Mouse (Mus musculus): ENCODE measurements around the gene Tsc2.
"Not testable (repeated sequence)": the region's sequence is repeated elsewhere in the genome, so short reads cannot be mapped to it uniquely, and the experiment has no call there.

The Tsc2 gene

DNA sequence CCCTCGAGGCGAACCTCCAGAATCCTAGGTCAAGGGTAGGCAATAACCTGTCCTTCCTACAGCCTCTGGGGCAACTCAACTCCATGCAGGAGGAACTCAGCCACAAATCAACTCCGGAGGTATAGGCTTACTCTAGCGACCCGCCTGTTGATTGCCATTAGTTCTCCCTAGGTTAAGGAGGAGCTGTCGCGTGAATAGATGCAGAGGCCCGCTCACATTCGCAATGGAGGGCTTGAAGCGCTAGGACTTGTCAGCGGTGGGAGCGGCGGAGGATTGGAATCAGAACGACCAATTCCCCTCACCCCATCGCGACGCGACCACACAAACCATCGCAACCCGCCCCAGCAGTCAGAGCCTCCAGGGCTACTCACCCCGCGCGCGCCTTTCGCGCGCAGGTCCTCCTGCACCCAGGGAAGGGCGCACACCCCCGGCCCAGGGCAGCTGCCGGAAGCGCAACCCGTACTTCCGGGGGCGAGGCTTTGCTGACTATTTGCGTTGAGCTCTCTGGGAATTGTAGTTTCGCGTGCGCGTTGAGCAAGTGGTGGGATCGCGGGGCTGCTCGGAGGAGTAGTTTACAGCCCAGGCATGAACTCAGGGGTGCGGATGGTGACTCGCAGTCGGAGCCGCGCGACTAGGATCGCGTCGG is at the start of gene Tsc2, which contains the start of gene Nthl1:
Tsc2 (minus strand) TSS at position 464 of the 646 bp plus-strand sequence.
Nthl1 (plus strand) TSS at position 514 of the 646 bp plus-strand sequence.
- DNase-seq, result peak; percentile 87

DNA sequence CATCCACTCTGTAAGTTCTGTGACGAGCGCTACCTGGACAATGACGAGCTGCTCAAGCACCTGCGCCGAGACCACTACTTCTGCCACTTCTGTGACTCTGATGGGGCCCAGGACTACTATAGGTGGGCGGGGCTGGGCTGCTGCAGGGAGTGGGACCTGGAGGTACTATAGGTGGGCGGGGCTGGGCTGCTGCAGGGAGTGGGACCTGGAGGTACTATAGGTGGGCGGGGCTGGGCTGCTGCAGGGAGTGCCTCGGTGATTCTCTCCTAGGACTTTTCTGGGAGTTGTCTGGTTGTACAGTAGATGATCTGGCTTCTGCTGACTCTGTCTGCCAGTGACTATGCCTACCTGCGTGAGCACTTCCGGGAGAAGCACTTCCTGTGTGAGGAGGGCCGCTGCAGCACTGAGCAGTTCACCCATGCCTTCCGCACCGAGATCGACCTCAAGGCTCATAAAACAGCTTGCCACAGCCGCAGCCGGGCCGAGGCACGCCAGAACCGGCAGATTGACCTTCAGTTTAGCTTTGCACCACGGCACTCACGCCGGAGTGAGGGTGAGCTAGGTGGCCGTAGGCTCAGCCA is 45.2 kb upstream of the Tsc2 start:
- DNase-seq, result no peak

DNA sequence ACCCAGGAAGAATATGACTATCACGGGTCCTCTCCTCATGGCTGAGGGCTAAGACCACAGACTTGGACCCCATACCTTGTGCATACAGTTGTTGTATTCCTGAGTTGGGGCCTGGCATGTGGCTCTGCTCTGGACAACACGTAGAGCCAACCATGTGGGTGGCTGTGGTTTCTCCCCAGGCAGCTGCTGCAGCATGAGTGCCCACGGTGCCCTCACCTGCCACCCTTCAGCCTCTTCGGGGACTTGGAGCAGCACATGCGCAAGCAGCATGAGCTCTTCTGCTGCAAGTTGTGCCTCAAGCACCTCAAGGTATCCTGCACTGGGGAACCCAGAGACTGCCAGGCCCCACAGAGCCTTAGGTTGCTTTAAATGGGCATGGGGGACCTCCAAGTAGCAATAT is 44.4 kb upstream of the Tsc2 start:
- DNase-seq, result no peak

DNA sequence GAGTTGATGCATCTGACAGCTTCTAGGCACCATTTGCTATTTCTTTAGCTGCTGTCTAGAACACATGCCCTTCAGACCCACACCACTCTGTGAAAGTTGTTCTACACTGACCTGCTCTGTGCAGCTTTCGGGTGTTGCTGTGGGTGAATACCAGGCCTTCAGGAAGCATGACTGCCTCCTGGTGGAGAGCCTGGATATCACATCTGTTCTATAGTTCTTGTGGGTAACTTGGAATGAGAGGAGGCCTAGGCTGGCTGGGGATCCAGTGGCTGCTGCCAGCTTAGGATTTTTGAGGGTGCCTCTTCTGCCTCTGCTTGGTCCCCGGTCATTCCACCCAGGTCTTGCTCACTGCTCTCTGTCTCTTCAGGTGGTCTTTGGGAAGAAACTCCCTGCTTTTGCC is 43.8 kb upstream of the Tsc2 start:
- DNase-seq, result no peak

DNA sequence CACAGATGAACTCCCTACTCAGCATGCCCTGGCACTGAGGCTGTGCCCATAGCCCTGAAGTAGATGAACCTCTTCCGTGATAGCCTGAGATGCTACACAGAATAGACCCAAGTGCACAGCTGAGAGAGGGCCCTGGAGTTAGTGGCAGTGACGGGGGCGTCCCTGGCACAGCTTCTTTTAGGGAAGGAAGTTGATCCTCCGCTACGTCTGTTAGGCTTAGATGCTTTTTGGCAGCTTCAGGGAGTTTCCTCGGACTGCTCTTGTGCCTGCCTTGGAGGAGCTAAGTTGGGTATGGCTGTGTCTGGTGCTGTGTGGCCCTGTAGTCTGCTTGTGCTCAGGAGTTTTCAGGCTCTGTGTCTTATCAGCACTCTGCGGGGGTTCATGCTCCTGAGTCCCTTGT is 41.8 kb upstream of the Tsc2 start:
- peak; percentile 65 for DNase-seq

DNA sequence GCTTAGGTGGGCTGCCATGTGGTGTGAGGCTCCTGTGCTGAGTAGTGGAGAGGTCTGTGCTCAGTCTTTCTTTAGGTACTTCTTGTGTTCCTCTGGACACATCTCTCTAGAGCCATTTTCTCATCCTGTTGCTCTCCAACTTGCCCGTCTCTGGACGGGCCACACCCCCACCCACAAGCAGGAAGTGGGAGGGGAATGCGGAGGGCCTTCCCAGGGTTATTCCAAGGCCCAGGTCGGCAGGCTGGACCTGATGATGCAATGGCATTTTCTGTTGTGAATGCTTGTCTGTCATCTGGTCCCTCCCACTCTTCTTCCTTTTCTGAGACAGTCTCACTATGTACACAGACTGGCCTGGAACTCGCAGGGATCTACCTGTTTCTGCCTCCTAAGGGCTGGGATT is 39.7 kb upstream of the Tsc2 start:
- DNase-seq, result no peak

DNA sequence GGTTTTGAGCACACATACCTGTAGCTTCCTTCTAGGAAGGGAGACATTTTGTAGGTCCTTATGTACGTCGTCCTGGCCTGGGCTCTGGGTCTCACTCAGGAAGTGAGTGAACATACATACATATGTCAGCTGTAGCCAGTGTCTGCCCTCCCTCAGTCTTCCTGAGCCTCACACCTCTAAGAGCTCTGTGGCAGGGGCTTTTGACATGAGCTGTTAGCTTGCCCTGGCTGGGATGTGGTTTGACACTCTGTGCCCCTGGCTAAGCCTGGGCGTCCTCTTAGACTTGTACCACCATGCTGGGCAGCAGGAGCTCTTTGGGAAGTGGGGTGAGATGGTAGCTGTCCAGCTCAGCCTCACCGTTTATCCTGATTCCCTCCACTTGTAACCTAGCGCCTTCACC is 38.9 kb upstream of the Tsc2 start:
- DNase-seq, result no peak

DNA sequence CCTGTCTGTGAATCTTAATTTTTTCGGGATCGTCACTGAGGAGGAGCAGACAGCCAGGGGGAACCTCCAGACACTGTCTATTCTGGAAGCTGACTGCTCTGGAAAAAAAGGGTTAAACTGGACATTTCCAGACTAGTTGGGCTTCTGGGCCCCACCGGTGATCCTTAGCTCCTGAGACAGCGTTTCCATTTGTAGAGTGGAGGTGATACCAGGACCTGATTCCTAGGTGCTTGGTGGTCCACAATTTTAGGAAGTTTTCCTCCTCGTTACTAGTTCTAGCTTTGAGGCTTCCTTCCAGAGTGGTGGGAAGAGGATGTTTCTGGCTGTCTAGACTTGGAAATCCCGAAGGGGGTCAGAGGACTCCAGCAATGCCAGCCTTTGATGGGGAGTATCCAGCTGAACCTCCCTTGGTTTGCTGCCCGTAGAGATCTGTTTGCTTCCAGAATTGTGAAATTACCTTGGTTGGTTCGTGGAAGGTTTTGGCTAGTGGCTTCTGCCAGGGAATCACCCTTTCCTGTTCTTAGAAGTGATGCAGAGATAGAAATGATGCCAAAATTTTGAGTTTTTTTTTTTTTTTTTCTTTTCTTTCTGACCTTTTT is 37.9 kb upstream of the Tsc2 start:
- DNase-seq, result no peak

DNA sequence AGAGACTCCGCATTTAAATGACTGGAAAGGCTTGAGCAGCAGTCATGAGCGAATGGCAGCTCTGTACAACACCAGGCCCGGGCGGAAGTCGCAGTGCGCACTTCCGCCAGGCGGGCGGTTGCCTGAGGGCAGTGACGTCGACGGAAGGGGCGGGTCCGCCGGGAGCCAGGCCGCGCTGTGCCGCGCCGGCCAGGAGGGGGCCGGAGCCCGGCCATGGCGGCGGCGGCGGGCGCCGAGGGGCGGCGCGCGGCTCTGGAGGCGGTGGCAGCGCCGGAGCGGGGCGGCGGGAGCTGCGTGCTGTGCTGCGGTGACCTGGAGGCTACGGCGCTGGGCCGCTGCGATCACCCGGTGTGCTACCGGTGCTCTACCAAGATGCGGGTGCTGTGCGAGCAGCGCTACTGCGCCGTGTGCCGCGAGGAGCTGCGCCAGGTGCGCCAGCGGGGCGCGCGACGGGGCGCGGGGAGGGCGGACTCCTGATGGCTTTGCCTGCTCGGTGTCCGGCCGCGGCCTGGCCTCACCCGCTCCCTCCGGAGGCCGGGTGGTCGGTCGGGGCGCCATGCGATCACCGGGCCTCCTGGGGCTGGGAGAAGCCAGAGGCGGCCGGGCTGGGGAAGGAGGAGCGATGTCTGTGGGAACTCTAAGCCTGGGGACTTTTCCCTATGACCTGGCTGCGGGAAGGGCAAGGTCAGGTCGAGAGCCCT is 37.3 kb upstream of the Tsc2 start, which contains the start of gene Zfp598:
Zfp598 (plus strand) TSS at position 143 of the 701 bp plus-strand sequence.
- DNase-seq, result peak; percentile 95

DNA sequence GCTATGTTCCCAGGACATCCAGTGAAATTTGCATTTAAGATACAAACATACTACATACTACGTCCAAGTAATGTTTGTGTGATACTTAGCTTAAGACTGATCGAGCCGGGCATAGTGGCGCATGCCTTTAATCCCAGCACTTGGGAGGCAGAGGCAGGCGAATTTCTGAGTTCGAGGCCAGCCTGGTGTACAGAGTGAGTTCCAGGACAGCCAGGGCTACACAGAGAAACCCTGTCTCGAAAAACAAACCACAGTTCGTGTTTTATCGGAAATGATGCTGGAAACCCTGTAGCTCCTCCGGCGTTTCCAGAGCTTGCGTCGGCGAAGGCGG is 36.7 kb upstream of the Tsc2 start:
- not testable (repeated sequence) for DNase-seq

DNA sequence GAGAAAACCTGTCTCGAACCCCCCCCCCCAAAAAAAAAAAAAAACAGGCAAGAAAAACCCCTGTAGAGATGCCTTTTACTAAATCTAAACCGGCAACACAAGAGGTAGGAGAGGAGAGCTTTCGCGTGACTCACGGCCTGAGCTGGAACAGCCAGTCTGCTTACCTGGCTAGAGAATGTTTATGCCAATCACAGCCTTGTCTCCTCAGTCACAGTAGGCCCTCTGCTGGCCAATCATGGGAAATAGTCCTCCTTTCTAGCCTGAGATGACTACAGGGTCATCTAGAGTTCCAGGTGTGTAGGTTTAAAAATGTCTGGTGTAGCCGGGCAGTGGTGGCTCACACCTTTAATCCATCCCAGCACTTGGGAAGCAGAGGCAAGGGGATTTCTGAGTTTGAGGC is 35.0 kb upstream of the Tsc2 start:
- DNase-seq, result no peak

DNA sequence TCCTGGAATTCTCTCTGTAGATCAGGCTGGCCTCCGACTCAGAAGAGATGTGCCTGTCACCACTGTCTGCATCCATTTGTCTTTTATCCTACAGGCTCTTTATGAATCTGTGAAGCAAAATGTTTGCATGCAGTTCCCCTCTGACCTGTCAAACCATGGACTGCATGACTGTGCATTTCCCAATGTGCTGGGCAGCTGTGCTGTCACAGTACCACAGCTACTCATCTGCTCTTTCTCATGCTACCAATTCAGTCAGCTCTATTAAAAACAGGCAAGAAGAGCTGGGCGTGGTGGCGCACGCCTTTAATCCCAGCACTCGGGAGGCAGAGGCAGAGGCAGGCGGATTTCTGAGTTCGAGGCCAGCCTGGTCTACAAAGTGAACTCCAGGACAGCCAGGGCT is 34.6 kb upstream of the Tsc2 start:
- not testable (repeated sequence) for DNase-seq

DNA sequence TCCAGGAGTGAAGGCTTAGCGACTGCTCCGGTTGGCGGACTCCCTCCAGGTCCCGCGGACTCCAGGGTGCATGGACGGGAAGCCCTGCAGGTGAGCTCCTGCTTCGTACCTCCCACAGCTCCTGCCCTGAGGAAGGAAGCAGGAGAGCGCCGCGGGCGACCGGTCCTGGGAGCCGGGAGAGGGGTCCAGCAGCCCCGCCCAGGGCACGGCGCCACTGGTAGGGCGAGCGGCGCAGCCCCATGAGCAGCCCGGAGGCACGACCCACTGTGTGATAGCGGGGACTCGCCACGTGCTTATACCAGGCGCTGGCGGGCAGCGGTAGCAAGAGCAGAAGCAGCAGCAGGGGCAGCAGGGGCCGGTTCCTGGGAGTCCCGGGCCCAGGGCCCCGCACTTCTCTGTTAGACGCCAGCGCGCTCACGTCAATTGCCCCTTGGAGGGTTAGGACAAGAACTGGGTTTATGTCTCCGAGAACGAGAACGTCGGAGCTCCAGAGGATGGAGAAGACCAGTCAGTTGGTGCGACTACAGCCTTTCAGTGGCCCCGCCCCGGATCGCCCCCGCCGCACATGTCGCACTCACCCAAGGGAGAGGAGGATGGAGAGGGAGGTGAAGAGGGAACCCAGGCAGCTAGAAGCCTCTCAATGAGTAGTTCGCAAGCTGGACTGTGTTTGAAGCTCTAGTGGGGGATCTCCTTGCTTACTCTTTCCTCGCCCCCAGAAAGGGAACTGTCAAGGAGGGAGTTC is 25.8 kb upstream of the Tsc2 start, which contains the start of gene Npw:
Npw (minus strand) TSS at position 441 of the 742 bp plus-strand sequence.
- no peak for DNase-seq

DNA sequence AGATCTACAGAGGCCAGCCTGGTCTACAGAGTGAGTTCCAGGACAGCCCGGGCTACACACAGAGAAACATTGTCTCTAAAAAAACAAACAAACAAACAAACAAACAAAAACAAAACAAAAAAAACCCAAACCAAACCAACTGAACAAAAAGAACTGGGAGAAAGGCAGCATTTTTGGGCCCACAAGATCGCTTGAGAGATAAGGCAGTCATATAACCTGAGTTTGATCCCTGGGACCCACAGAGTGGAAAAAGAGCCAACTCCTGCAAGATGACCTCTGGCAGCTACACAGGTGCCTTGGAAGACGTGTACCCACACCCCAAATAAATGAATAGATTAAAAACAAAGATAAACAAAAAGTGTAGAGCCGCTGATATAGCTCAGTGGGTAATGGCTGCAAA is 22.5 kb upstream of the Tsc2 start:
- DNase-seq, result no peak

DNA sequence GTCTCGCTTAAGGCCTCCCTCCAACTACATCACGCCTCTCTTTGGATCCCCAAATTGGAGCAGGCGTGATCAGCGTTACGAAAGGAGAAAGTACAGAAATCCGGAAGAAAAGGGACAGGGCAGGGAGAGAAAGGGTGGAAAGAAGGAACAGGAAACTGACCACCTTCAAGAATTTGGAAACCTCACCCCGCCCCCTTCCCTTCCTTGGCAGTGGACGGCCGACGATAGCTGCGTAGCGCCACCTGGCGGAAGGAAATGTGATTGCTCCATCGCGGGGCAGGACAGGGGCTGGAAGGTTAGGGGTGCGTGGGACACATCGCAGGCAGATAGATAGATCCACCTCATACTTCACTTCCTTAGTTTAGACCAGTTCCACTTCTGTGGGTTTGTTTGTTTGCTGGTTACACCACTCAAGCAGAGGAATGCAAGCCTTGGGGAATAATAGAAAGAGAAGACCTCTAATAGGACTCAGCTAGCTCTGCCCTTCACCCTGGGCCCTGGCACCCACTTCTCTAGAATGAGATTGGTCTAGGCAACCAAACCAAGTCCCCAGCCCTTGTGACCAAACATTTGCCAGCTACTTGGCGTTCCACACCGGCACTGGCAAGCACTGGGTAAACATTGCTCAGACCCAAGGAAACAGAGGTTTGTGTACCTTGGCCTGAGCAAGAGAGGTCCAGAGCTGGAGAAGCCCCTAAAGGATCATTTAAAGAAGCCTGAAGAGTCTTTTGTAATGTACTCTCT is 21.7 kb upstream of the Tsc2 start:
- DNase-seq, result peak; percentile 50

DNA sequence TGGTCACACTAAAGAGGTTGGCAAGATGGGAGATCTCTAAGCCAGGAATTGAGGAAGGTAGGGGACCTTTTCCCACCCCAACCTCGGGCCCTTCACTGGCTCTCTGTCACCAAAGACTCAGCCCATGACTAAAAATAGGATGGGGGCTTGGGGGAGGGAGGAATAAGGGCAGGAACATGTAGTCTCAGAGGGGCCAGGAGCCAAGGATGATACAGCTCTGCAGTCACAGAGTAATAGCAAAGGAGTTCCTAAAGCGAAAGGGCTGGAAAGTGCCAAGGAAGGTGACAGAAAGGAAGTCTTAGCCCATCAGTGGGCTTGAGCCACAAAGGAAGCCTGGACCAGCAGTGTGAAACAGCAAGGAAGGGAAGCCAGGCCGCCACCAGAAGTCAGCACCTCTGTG is 19.4 kb upstream of the Tsc2 start:
- no peak for DNase-seq

DNA sequence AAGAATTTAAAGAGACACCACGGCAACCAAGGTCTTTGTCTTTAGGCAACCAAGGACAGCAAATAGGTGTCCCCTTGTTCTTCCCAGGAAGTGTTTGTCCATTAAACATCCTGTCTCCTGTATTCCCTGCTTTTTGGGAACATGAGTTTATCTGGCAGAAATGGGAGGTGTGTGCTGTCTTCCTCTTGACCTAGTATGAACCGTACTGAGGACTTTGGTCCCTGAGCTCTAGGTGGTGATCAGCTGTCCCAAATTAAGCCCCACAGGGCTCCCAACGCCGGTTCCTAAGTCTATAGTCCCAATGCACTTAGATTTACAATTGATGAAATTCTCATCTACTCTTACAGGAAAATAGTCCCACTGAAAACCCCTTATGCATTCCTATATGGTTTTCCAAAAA is 18.3 kb upstream of the Tsc2 start:
- no peak for DNase-seq

DNA sequence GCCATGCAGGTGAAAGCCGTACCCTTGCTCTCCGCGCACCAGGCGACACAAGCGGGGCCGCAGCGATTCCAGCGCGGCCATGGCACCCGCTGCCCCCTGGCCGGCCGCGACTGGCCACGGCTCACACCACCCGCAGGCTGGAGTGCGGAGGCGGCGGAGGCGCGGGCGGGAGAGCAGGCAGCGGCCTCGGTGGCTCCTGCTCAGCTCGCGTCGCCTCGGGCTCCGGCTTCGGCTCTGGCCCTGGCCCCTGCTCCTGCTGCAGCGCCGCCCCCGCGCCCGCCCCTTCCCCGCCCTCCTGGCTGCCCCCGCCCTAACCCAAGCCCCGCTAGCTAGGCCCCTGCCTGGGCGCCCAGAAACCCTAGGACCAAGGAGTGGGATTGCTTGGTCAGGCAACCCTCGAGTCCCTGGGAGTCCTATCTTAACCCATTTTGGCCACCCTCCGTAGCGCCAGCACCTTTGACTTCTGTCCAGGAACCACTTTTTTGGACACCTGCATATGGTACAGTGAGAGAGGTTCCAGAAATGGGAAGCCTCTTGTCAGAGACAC is 17.7 kb upstream of the Tsc2 start, which contains the start of gene Slc9a3r2:
Slc9a3r2 (minus strand) TSS at position 258 of the 547 bp plus-strand sequence.
- DNase-seq, result peak; percentile 50

DNA sequence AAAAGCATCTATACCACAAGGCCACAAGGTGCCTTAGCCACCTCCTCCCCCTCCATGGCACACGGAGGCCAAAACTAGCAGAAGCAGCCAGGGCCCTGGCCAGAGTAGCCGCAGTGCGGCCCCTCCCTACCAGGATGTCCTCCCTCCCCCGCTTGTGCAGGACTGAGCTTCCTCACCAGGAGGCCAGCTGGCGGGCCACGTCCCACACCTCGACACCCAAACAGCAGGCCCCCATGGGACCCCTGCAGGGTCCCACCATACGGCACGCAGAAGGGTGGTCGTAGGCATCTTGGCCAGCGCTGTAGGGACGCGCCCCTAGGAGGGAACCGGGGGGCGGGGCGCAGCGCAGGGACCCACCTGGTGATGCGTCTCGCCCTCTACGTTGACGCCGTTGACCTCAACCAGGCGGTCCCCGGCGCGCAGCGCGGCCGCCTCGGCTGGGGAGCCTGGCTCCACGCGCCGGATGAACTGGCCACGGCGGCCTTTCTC is 17.2 kb upstream of the Tsc2 start:
- DNase-seq, result no peak

DNA sequence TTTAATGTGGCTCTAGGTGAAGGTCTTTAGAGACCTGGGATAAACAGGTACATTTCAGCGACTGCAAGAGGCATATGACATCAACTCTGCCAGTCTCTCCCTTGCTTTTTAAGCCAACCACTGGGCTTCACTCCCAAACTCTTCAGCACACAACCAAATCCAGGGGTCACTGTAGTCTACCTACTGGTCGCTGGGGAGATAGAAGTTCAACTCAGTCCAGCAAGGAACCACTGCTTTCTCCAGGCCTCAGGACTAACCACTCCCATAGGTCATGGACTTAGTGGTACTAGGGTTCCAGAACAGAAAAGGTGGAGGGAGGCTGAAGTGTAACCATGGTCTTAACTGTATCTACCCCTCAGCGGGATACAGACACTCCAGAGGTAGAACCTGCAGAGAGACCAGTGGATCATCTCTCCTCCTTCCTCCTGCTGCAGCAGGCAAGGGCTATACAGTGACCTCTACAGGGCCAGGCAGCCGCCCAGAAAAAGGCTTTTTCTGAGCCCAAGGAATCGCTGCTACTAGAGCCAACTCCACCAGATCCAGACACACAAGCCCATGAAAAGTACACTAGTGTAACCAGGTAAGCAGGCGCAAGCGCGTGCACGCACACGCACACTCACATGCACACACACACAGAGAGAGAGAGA is 16.4 kb upstream of the Tsc2 start:
- DNase-seq, result no peak

DNA sequence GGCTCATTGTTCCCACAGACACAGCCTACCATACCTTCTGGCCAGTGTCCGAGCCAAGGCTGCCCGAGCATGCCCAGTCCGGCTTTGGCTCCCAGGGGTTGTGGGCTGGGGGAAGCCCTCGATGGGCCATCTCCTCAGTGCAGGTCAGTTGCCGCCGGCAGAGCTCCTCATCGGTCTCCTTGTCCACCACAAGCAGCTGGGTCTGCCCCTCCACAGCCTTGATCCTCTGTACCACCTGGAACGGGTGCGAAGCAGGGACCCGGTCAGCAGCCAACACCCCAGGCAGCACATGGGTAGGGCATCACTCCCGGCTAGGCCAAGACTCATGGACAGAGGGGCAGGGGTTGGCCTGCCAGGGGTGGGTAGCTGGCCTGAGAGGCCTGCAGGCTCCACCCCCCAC is 15.1 kb upstream of the Tsc2 start:
- DNase-seq, result no peak
